Mouse (Mus musculus): ENCODE measurements around the gene Ttc7b. TPM values are rescaled to one million over a fixed set of nuclear protein-coding genes. Genes with fewer than 3 reads are reported as not detected.

The Ttc7b gene
- polyA plus RNA-seq, 1 experiment from 2014 or later: 3.5 TPM

GRCm38 (mm10) chr12:100389878-100390710 lies 130.5 kb downstream of the Ttc7b start:
- no peaks in the 10 kb centered on the region for H3K9me3 ChIP-seq (replicated peaks; ENCODE audit: control insufficient read depth, low read length)
- no peaks in the 10 kb centered on the region for H3K27me3 ChIP-seq (ENCODE audit: control insufficient read depth, insufficient read depth, low read length)
- no peak overlapping the region for H3K9ac ChIP-seq (ENCODE audit: low read length)
- no peak overlapping the region for H3K4me3 ChIP-seq (replicated peaks; ENCODE audit: low read length)
- no peak overlapping the region for H3K27ac ChIP-seq (ENCODE audit: low read length)
- 82% methylated on average over 12 of the region's 12 CpGs for WGBS
- ATAC-seq (ENCODE audit: insufficient read depth, low FRiP score): no peak
- no peaks in the 10 kb centered on the region for H3K4me1 ChIP-seq (ENCODE audit: control insufficient read depth, insufficient read depth, low read length)
- H3K4me2 ChIP-seq (ENCODE audit: low read depth, low read length): no peak overlapping the region
- 0 out of 2 replicates have a peak, but pooled peaks cover under 1% of the 10 kb centered on the region for H3K36me3 ChIP-seq (ENCODE audit: control insufficient read depth, insufficient read depth, low read length)

- WGBS: 72% methylated on average over 3 of the region's 3 CpGs
- Histone ChIP-seq H3K4me3 (replicated peaks; ENCODE audit: low read length) (no peak overlapping the region), H3K27me3 (ENCODE audit: control insufficient read depth, insufficient read depth, low read length) (no peaks in the 10 kb centered on the region), H3K27ac (ENCODE audit: low read length) (no peak overlapping the region), H3K9ac (ENCODE audit: low read length) (no peak overlapping the region), H3K4me1 (ENCODE audit: control insufficient read depth, insufficient read depth, low read length) (no peaks in the 10 kb centered on the region), H3K9me3 (replicated peaks; ENCODE audit: control insufficient read depth, low read length) (no peaks in the 10 kb centered on the region), H3K4me2 (ENCODE audit: low read depth, low read length) (no peak overlapping the region), H3K36me3 (ENCODE audit: control insufficient read depth, insufficient read depth, low read length) (peaks cover 4% of the 10 kb centered on the region; the same call in 1 of the 2 replicates)
- ATAC-seq (ENCODE audit: insufficient read depth, low FRiP score): no peak
Measured at GRCm38 (mm10) chr12:100386259-100386658, 134.4 kb downstream of the Ttc7b start.

- no peaks in the 10 kb centered on the region for H3K4me1 ChIP-seq (ENCODE audit: control insufficient read depth, insufficient read depth, low read length)
- ATAC-seq (ENCODE audit: insufficient read depth, low FRiP score): no peak
- no peak overlapping the region for H3K4me3 ChIP-seq (replicated peaks; ENCODE audit: low read length)
- no peaks in the 10 kb centered on the region for H3K9me3 ChIP-seq (replicated peaks; ENCODE audit: control insufficient read depth, low read length)
- H3K4me2 ChIP-seq (ENCODE audit: low read depth, low read length): no peak overlapping the region
- no peaks in the 10 kb centered on the region for H3K27me3 ChIP-seq (ENCODE audit: control insufficient read depth, insufficient read depth, low read length)
- H3K27ac ChIP-seq (ENCODE audit: low read length): no peak overlapping the region
- H3K36me3 ChIP-seq (ENCODE audit: control insufficient read depth, insufficient read depth, low read length): peaks cover 4% of the 10 kb centered on the region; the same call in 1 of the 2 replicates
- H3K9ac ChIP-seq (ENCODE audit: low read length): no peak overlapping the region
Measured at GRCm38 (mm10) chr12:100382526-100382925, 138.1 kb downstream of the Ttc7b start.

GRCm38 (mm10) chr12:100381941-100382340 lies 138.7 kb downstream of the Ttc7b start:
- ATAC-seq (ENCODE audit: insufficient read depth, low FRiP score): no peak
- 60% methylated on average over 6 of the region's 6 CpGs for WGBS
- H3K4me2 ChIP-seq (ENCODE audit: low read depth, low read length): no peak overlapping the region
- no peak overlapping the region for H3K9ac ChIP-seq (ENCODE audit: low read length)
- no peak overlapping the region for H3K4me3 ChIP-seq (replicated peaks; ENCODE audit: low read length)
- H3K9me3 ChIP-seq (replicated peaks; ENCODE audit: control insufficient read depth, low read length): no peaks in the 10 kb centered on the region
- no peaks in the 10 kb centered on the region for H3K4me1 ChIP-seq (ENCODE audit: control insufficient read depth, insufficient read depth, low read length)
- no peak overlapping the region for H3K27ac ChIP-seq (ENCODE audit: low read length)
- H3K27me3 ChIP-seq (ENCODE audit: control insufficient read depth, insufficient read depth, low read length): no peaks in the 10 kb centered on the region
- peaks cover 4% of the 10 kb centered on the region; the same call in 1 of the 2 replicates for H3K36me3 ChIP-seq (ENCODE audit: control insufficient read depth, insufficient read depth, low read length)

GRCm38 (mm10) chr12:100380697-100381291 lies 139.8 kb downstream of the Ttc7b start:
- no peaks in the 10 kb centered on the region for H3K9me3 ChIP-seq (replicated peaks; ENCODE audit: control insufficient read depth, low read length)
- no peak for ATAC-seq (ENCODE audit: insufficient read depth, low FRiP score)
- H3K36me3 ChIP-seq (ENCODE audit: control insufficient read depth, insufficient read depth, low read length): peaks cover 4% of the 10 kb centered on the region; the same call in 1 of the 2 replicates
- 68% methylated on average over 14 of the region's 14 CpGs for WGBS
- H3K4me1 ChIP-seq (ENCODE audit: control insufficient read depth, insufficient read depth, low read length): no peaks in the 10 kb centered on the region
- no peak overlapping the region for H3K4me2 ChIP-seq (ENCODE audit: low read depth, low read length)
- no peak overlapping the region for H3K27ac ChIP-seq (ENCODE audit: low read length)
- no peak overlapping the region for H3K9ac ChIP-seq (ENCODE audit: low read length)
- H3K4me3 ChIP-seq (replicated peaks; ENCODE audit: low read length): no peak overlapping the region
- no peaks in the 10 kb centered on the region for H3K27me3 ChIP-seq (ENCODE audit: control insufficient read depth, insufficient read depth, low read length)

GRCm38 (mm10) chr12:100379833-100380232 lies 140.8 kb downstream of the Ttc7b start:
- WGBS: 82% methylated on average over 1 of the region's 1 CpGs
- no peak overlapping the region for H3K4me2 ChIP-seq (ENCODE audit: low read depth, low read length)
- no peak overlapping the region for H3K9ac ChIP-seq (ENCODE audit: low read length)
- H3K4me1 ChIP-seq (ENCODE audit: control insufficient read depth, insufficient read depth, low read length): no peaks in the 10 kb centered on the region
- H3K36me3 ChIP-seq (ENCODE audit: control insufficient read depth, insufficient read depth, low read length): peaks cover under 1% of the 10 kb centered on the region; the same call in 1 of the 2 replicates
- no peaks in the 10 kb centered on the region for H3K27me3 ChIP-seq (ENCODE audit: control insufficient read depth, insufficient read depth, low read length)
- ATAC-seq (ENCODE audit: insufficient read depth, low FRiP score): no peak
- no peaks in the 10 kb centered on the region for H3K9me3 ChIP-seq (replicated peaks; ENCODE audit: control insufficient read depth, low read length)
- no peak overlapping the region for H3K27ac ChIP-seq (ENCODE audit: low read length)
- H3K4me3 ChIP-seq (replicated peaks; ENCODE audit: low read length): no peak overlapping the region

GRCm38 (mm10) chr12:100378266-100378665 lies 142.4 kb downstream of the Ttc7b start:
- H3K4me2 ChIP-seq (ENCODE audit: low read depth, low read length): no peak overlapping the region
- no peaks in the 10 kb centered on the region for H3K4me1 ChIP-seq (ENCODE audit: control insufficient read depth, insufficient read depth, low read length)
- H3K9me3 ChIP-seq (replicated peaks; ENCODE audit: control insufficient read depth, low read length): no peaks in the 10 kb centered on the region
- H3K9ac ChIP-seq (ENCODE audit: low read length): no peak overlapping the region
- 70% methylated on average over 2 of the region's 2 CpGs for WGBS
- H3K27me3 ChIP-seq (ENCODE audit: control insufficient read depth, insufficient read depth, low read length): no peaks in the 10 kb centered on the region
- no peaks in the 10 kb centered on the region for H3K36me3 ChIP-seq (ENCODE audit: control insufficient read depth, insufficient read depth, low read length)
- H3K4me3 ChIP-seq (replicated peaks; ENCODE audit: low read length): no peak overlapping the region
- H3K27ac ChIP-seq (ENCODE audit: low read length): no peak overlapping the region
- ATAC-seq (ENCODE audit: insufficient read depth, low FRiP score): no peak

GRCm38 (mm10) chr12:100377791-100378190 lies 142.8 kb downstream of the Ttc7b start:
- 58% methylated on average over 1 of the region's 1 CpGs for WGBS
- Histone ChIP-seq H3K9me3 (replicated peaks; ENCODE audit: control insufficient read depth, low read length) (no peaks in the 10 kb centered on the region), H3K27ac (ENCODE audit: low read length) (no peak overlapping the region), H3K4me2 (ENCODE audit: low read depth, low read length) (no peak overlapping the region), H3K27me3 (ENCODE audit: control insufficient read depth, insufficient read depth, low read length) (no peaks in the 10 kb centered on the region), H3K9ac (ENCODE audit: low read length) (no peak overlapping the region), H3K4me3 (replicated peaks; ENCODE audit: low read length) (no peak overlapping the region), H3K36me3 (ENCODE audit: control insufficient read depth, insufficient read depth, low read length) (0 out of 2 replicates have a peak, but pooled peaks cover 4% of the 10 kb centered on the region), H3K4me1 (ENCODE audit: control insufficient read depth, insufficient read depth, low read length) (no peaks in the 10 kb centered on the region)
- no peak for ATAC-seq (ENCODE audit: insufficient read depth, low FRiP score)

GRCm38 (mm10) chr12:100375801-100376200 lies 144.8 kb downstream of the Ttc7b start:
- no peak overlapping the region for H3K4me2 ChIP-seq (ENCODE audit: low read depth, low read length)
- no peaks in the 10 kb centered on the region for H3K4me1 ChIP-seq (ENCODE audit: control insufficient read depth, insufficient read depth, low read length)
- H3K4me3 ChIP-seq (replicated peaks; ENCODE audit: low read length): no peak overlapping the region
- H3K9ac ChIP-seq (ENCODE audit: low read length): no peak overlapping the region
- 62% methylated on average over 8 of the region's 8 CpGs for WGBS
- no peak for ATAC-seq (ENCODE audit: insufficient read depth, low FRiP score)
- no peaks in the 10 kb centered on the region for H3K27me3 ChIP-seq (ENCODE audit: control insufficient read depth, insufficient read depth, low read length)
- no peak overlapping the region for H3K27ac ChIP-seq (ENCODE audit: low read length)
- peaks cover 7% of the 10 kb centered on the region for H3K36me3 ChIP-seq (ENCODE audit: control insufficient read depth, insufficient read depth, low read length)
- no peaks in the 10 kb centered on the region for H3K9me3 ChIP-seq (replicated peaks; ENCODE audit: control insufficient read depth, low read length)
